Mouse (Mus musculus): ENCODE results near the gene Rpl22.

DNA sequence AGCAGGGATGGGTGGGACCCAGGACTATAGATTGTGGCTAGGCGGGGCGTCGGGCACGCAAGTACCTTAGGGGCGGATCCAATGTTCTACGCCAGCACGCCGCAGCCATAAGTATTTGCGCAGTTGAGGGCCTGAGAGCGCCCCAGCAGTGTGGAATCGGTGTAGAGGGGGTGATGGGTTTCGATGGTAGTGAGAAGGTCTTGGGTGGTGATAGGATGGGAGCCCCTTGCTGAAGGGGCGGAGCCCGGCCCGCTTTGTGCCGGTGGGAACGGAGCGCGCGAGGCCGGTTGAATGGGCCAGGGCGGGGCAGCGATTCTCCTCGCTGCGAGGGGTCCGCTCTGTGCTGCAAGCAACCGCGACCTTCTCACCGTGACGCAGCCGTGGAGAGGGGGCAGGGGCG, 39.4 kb upstream of the Rpl22 start:
- TF ChIP-seq POLR2A (IDR thresholded peaks at IDR 0.05; ENCODE audit: borderline replicate concordance, extremely low read depth, low read depth, low read length) = no peak
- no peak for TF ChIP-seq CTCF (IDR thresholded peaks at IDR 0.05; ENCODE audit: insufficient read depth, low read length)

All from lung, adult 2 months (tissue).